Mouse (Mus musculus): ENCODE measurements around the gene Tspan18. TPM values are rescaled to one million over a fixed set of nuclear protein-coding genes. Genes with fewer than 3 reads are reported as not detected.

The Tspan18 gene
- total and polyA plus RNA-seq, 3 experiments, result 0.38 TPM; not detected in 2

DNA sequence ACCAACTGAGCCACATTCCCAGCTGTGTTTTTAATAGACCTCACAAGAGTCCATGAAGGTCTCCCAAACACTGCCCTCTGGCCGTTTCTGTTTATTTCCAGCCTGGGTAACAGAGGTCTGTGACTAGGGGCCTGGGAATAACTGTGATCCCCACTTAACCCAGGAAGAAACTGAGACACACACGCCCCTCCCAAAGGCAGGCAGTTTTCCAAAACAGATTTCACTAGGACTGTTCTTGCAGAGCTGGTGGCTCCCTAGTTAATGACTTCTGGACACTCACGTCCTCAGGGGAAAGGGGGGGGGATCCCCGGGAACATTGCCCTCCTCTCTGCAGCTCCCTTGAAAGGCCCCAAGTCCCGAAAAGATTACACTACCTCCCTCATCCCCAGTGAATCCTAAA lies 159.0 kb downstream of the Tspan18 start:
- Histone ChIP-seq H3K4me1 (ENCODE audit: control insufficient read depth in 1 of 2, insufficient read depth in 2 of 2) (peaks cover 13% of the 10 kb centered on the region in 2 experiments), H3K9me3 (replicated peaks; ENCODE audit: low read length) (no peaks in the 10 kb centered on the region), H3K27me3 (replicated peaks) (peaks cover 93% of the 10 kb centered on the region), H3K27ac (ENCODE audit: insufficient read depth, low read depth) (no peak overlapping the region), H3K4me3 (replicated peaks in 1 of 3; ENCODE audit: low read depth in 2 of 3, low read length in 2 of 3, poor library complexity in 1 of 3) (no peak overlapping the region), H3K9ac (ENCODE audit: insufficient read depth, low read depth) (no peak overlapping the region), H3K36me3 (replicated peaks in 1 of 2; ENCODE audit: control insufficient read depth in 1 of 2, insufficient read depth in 1 of 2, low read length in 1 of 2) (no peaks in the 10 kb centered on the region), H3K79me2 (replicated peaks; ENCODE audit: control insufficient read depth, extremely low read depth, insufficient read depth, poor library complexity, severe bottlenecking) (no peaks in the 10 kb centered on the region), H3K4me2 (ENCODE audit: insufficient read depth, low read depth, poor library complexity, severe bottlenecking) (no peak overlapping the region)
- dilution Hi-C loops (cut with MboI; ENCODE audit: extremely low pct_ligation_motif_present, extremely low pct_unique_long_range_greater_than_20kb, low sequenced_read_pairs) (no loop called here), in situ Hi-C loops (cut with MboI; ENCODE audit: low pct_ligation_motif_present, low pct_unique_long_range_greater_than_20kb, low sequenced_read_pairs) (loop anchor here (10.0 kb wide), 1 partner anchor 50 kb away; no protein-coding TSS in a partner anchor)
- no peak for DNase-seq (ENCODE audit: extremely low read depth)
- TF ChIP-seq CHD1 (IDR thresholded peaks at IDR 0.05; ENCODE audit: low read depth, low read length), result no peak
- no peak for TF ChIP-seq HCFC1 (IDR thresholded peaks at IDR 0.05; ENCODE audit: low read depth, low read length)
- no peak for TF ChIP-seq ZC3H11A (IDR thresholded peaks at IDR 0.05; ENCODE audit: low read depth, low read length)
- no peak for TF ChIP-seq SIN3A (IDR thresholded peaks at IDR 0.05; ENCODE audit: low read length)
- no peak for TF ChIP-seq CHD2 (IDR thresholded peaks at IDR 0.05; ENCODE audit: low read length)
- TF ChIP-seq RAD21 (IDR thresholded peaks at IDR 0.05; ENCODE audit: low read depth, low read length), result no peak
- TF ChIP-seq JUND (conservative IDR thresholded peaks at IDR 0.05; ENCODE audit: low read depth, low read length), result no peak
- TF ChIP-seq TBP (conservative IDR thresholded peaks at IDR 0.05; ENCODE audit: low read depth, low read length), result no peak
- no peak for TF ChIP-seq MAX (IDR thresholded peaks at IDR 0.05; ENCODE audit: low read length)
- TF ChIP-seq USF1 (IDR thresholded peaks at IDR 0.05; ENCODE audit: low read depth, low read length), result no peak
- TF ChIP-seq ZNF384 (IDR thresholded peaks at IDR 0.05; ENCODE audit: low read depth, low read length), result no peak
- no peak for TF ChIP-seq EP300 (IDR thresholded peaks at IDR 0.05; ENCODE audit: low read length)
- TF ChIP-seq ZKSCAN1 (IDR thresholded peaks at IDR 0.05; ENCODE audit: borderline replicate concordance, low read depth, low read length), result no peak
- no peak for TF ChIP-seq TCF12 (IDR thresholded peaks at IDR 0.05; ENCODE audit: low read depth, low read length)
- TF ChIP-seq MXI1 (IDR thresholded peaks at IDR 0.05; ENCODE audit: low read depth, low read length), result no peak
- no peak for TF ChIP-seq MYC (IDR thresholded peaks at IDR 0.05; ENCODE audit: low read depth, low read length)
- TF ChIP-seq MAFK (IDR thresholded peaks at IDR 0.05; ENCODE audit: insufficient replicate concordance, low read length), result no peak
- TF ChIP-seq USF2 (conservative IDR thresholded peaks at IDR 0.05; ENCODE audit: low read depth, low read length), result no peak
- TF ChIP-seq UBTF (IDR thresholded peaks at IDR 0.05; ENCODE audit: low read depth, low read length), result no peak
- TF ChIP-seq NRF1 (IDR thresholded peaks at IDR 0.05; ENCODE audit: low read depth, low read length), result no peak

DNA sequence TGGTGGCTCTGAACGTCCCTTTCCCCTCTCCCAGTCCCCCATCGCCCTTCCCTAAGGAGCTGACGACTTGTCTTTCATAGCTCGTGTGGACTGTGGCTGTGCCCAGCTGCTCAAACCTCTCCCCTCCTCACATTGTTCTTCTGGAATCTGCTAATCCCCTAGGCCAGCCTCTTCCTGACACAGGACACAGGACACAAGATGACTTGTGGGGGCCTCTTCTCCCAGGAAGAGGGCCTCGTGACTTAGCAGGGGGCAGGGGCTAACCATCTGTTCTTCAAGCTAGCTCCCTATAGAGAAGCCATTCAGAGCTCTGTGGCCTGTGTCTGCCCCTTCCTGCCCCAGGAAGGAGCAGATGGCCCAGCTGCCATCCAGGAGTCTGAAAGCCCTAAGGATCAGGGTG lies 160.1 kb downstream of the Tspan18 start:
- Histone ChIP-seq H3K36me3 (replicated peaks in 1 of 2; ENCODE audit: control insufficient read depth in 1 of 2, insufficient read depth in 1 of 2, low read length in 1 of 2) (no peaks in the 10 kb centered on the region), H3K4me1 (ENCODE audit: control insufficient read depth in 1 of 2, insufficient read depth in 2 of 2) (peaks cover 5 to 10% of the 10 kb centered on the region in 2 experiments; a peak in 3 of 4 replicates), H3K4me2 (ENCODE audit: insufficient read depth, low read depth, poor library complexity, severe bottlenecking) (no peak overlapping the region), H3K9ac (ENCODE audit: insufficient read depth, low read depth) (no peak overlapping the region), H3K27me3 (replicated peaks) (peaks cover 93% of the 10 kb centered on the region), H3K9me3 (replicated peaks; ENCODE audit: low read length) (no peaks in the 10 kb centered on the region), H3K27ac (ENCODE audit: insufficient read depth, low read depth) (no peak overlapping the region), H3K79me2 (replicated peaks; ENCODE audit: control insufficient read depth, extremely low read depth, insufficient read depth, poor library complexity, severe bottlenecking) (no peaks in the 10 kb centered on the region), H3K4me3 (replicated peaks in 1 of 3; ENCODE audit: low read depth in 2 of 3, low read length in 2 of 3, poor library complexity in 1 of 3) (no peak overlapping the region)
- in situ Hi-C loops (cut with MboI; ENCODE audit: low pct_ligation_motif_present, low pct_unique_long_range_greater_than_20kb, low sequenced_read_pairs), result loop anchor here (10.0 kb wide), 1 partner anchor 49 kb away; no protein-coding TSS in a partner anchor
- DNase-seq (ENCODE audit: extremely low read depth), result no peak
- dilution Hi-C loops (cut with MboI; ENCODE audit: extremely low pct_ligation_motif_present, extremely low pct_unique_long_range_greater_than_20kb, low sequenced_read_pairs), result no loop called here
- no peak for TF ChIP-seq UBTF (IDR thresholded peaks at IDR 0.05; ENCODE audit: low read depth, low read length)
- TF ChIP-seq ZC3H11A (IDR thresholded peaks at IDR 0.05; ENCODE audit: low read depth, low read length), result no peak
- TF ChIP-seq ZMIZ1 (IDR thresholded peaks at IDR 0.05; ENCODE audit: low read depth, low read length), result no peak
- TF ChIP-seq BHLHE40 (IDR thresholded peaks at IDR 0.05; ENCODE audit: low read depth, low read length), result no peak
- no peak for TF ChIP-seq TBP (conservative IDR thresholded peaks at IDR 0.05; ENCODE audit: low read depth, low read length)
- TF ChIP-seq USF2 (conservative IDR thresholded peaks at IDR 0.05; ENCODE audit: low read depth, low read length), result no peak
- no peak for TF ChIP-seq GABPA (IDR thresholded peaks at IDR 0.05; ENCODE audit: insufficient replicate concordance, low read depth, low read length)
- TF ChIP-seq MXI1 (IDR thresholded peaks at IDR 0.05; ENCODE audit: low read depth, low read length), result no peak
- TF ChIP-seq NRF1 (IDR thresholded peaks at IDR 0.05; ENCODE audit: low read depth, low read length), result no peak
- TF ChIP-seq CHD2 (IDR thresholded peaks at IDR 0.05; ENCODE audit: low read length), result no peak
- no peak for TF ChIP-seq IRF4 (IDR thresholded peaks at IDR 0.05; ENCODE audit: low read depth, low read length)
- TF ChIP-seq MYC (IDR thresholded peaks at IDR 0.05; ENCODE audit: low read depth, low read length), result no peak
- TF ChIP-seq ZKSCAN1 (IDR thresholded peaks at IDR 0.05; ENCODE audit: borderline replicate concordance, low read depth, low read length), result no peak

All from CH12.LX (cell line).